Mouse (Mus musculus) embryonic facial prominence, embryonic 10.5 days (tissue): Measurements from ENCODE around the gene Tm6sf1. TPM values are rescaled to one million over a fixed set of nuclear protein-coding genes. Genes with fewer than 3 reads are reported as not detected.
A peak's percentile ranks its signal among the peaks of the same experiment; 100 is the strongest.
"Not testable (repeated sequence)": the region's sequence is repeated elsewhere in the genome, so short reads cannot be mapped to it uniquely, and the experiment has no call there.

Experiments used
- DNase-seq: peaks from one replicate; pipeline ENCODE4 v3.0.0-alpha.2; 2017; ENCODE audit warnings: low spot score
- H3K27ac ChIP-seq: fragments of 300-500 bp; sonication (generic); replicated peaks from 2 replicates; pipeline ENCODE4 v1.5.1; 2016; ENCODE audit warnings: mild to moderate bottlenecking
- H3K27me3 ChIP-seq: fragments of 300-500 bp; sonication (generic); replicated peaks from 2 replicates; pipeline ENCODE4 v1.6.1; 2016; ENCODE audit warnings: low read depth, mild to moderate bottlenecking; ENCODE audit not compliant: poor library complexity, severe bottlenecking
- H3K36me3 ChIP-seq: fragments of 300-500 bp; sonication (generic); replicated peaks from 2 replicates; pipeline ENCODE4 v1.6.1; 2016; ENCODE audit warnings: mild to moderate bottlenecking, moderate library complexity
- H3K4me1 ChIP-seq: fragments of 300-500 bp; sonication (generic); 2 replicates; pipeline ENCODE4 v1.6.1; 2016
- H3K4me3 ChIP-seq: fragments of 300-500 bp; sonication (generic); 2 replicates; pipeline ENCODE4 v1.5.1; 2016; ENCODE audit warnings: mild to moderate bottlenecking, moderate library complexity
- H3K9me3 ChIP-seq: fragments of 300-500 bp; sonication (generic); 2 replicates; pipeline ENCODE4 v1.6.1; 2016; ENCODE audit warnings: mild to moderate bottlenecking
- WGBS: fragments of 180-500 bp; shearing (Covaris S2); methylation state at CpG from one replicate; pipeline ENCODE4 v1.1.7; 2016; 5-methylcytosine and 5-hydroxymethylcytosine counted together
- polyA plus RNA-seq: library from polyadenylated mRNA; unstranded; fragments of >200 nt; fragmentation: Nextera tagmentation; extraction: Ambion mirVana; gene quantifications from 2 replicates; pipeline ENCODE4 v1.2.1, GENCODE M21; 2016

The Tm6sf1 gene
- polyA plus RNA-seq: 10.7 and 12.2 TPM in 2 replicates

DNA sequence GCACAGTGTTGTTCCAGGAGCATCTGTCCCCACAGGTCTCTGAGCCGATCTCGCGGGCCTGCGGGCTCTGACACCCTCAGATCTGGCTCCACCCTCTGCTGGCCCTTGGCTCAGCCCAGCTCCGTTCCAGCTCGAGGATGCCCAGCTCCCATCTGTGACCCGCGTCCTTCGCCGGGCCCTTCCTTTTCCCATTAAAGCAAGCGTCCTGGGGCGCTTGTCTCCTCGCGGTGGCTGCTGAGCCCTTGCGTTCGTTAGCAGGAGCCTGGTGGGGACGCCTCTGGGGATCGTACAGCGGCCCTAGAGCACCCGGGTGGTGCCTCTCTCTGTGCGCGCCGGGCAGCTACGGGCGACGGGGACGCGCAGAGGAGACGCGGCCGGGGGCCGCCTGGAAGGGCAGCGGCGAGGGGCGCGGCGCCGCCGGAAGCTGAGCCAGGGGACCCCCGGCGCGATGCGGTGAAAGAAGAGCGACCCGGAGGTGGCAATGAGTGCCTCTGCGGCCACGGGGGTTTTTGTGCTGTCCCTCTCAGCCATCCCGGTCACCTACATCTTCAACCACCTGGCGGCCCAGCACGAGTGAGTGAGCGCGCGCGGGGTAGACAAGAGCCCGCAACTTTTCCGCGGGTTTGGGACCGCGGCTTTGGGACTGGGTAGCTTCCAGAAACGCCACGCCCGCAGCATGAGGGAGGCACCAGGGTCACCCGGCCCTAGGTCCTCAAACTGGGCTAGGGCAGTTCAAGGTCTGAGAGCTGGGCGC is at the start of gene Tm6sf1:
Tm6sf1 (plus strand) TSS at position 34 of the 754 bp plus-strand sequence.
- Histone ChIP-seq H3K4me3 (peak within 1 kb of the TSS; percentile 80), H3K4me1 (peaks cover 43% of the 10 kb centered on the region), H3K27ac (peak within 1 kb of the TSS; percentile 80), H3K27me3 (peaks cover 70% of the 10 kb centered on the region), H3K36me3 (no peaks in the 10 kb centered on the region), H3K9me3 (no peaks in the 10 kb centered on the region)
- DNase-seq: peak; percentile 69
- WGBS: under 1% methylated on average over 64 of the region's 64 CpGs

DNA sequence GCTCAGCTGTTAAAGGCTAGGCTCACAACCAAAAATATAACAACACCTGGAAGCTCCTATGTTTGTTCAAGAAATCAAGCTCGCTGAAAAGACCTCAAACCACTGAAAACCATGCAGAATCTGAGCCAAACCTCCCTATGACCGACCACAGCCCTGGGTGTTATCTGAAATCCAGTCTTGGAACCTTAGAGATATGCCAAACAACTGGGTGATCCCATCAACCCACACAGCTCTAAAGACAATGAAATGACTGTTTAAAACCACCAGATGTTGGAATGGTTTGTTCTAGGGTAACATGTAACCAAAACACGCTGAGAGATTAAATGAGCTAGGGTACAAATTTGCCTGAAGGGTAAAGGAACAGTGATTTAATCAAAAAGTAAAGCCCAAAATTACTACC is 33.9 kb upstream of the Tm6sf1 start:
- Histone ChIP-seq H3K36me3 (no peaks in the 10 kb centered on the region), H3K9me3 (no peaks in the 10 kb centered on the region), H3K27me3 (no peaks in the 10 kb centered on the region), H3K27ac (no peak overlapping the region), H3K4me1 (peaks cover 48% of the 10 kb centered on the region), H3K4me3 (no peak overlapping the region)
- 50% methylated on average over 3 of the region's 3 CpGs for WGBS
- DNase-seq: no peak

DNA sequence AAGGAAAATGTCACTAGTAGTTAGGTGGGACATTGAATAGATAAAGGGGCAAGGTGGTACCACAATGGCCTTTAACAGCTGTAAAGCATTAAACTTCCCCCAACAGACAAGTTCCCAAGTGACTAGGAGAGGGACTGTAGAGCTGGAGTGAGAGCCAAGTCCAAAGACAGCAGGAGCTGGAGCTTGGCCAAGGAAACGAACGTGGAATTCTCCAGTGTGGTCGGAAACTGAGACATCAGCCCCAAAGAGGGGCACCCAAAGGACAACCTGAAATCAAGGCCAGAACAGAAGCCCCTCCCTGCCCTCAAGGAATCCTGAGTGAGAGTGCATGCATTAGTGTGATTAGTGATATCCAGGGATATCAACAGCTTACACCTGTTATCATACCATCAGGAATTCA is 33.4 kb upstream of the Tm6sf1 start:
- 62% methylated on average over 3 of the region's 3 CpGs for WGBS
- no peak overlapping the region for H3K27ac ChIP-seq
- peaks cover 51% of the 10 kb centered on the region for H3K4me1 ChIP-seq
- H3K36me3 ChIP-seq: no peaks in the 10 kb centered on the region
- no peak for DNase-seq
- H3K9me3 ChIP-seq: no peaks in the 10 kb centered on the region
- no peaks in the 10 kb centered on the region for H3K27me3 ChIP-seq
- H3K4me3 ChIP-seq: no peak overlapping the region

DNA sequence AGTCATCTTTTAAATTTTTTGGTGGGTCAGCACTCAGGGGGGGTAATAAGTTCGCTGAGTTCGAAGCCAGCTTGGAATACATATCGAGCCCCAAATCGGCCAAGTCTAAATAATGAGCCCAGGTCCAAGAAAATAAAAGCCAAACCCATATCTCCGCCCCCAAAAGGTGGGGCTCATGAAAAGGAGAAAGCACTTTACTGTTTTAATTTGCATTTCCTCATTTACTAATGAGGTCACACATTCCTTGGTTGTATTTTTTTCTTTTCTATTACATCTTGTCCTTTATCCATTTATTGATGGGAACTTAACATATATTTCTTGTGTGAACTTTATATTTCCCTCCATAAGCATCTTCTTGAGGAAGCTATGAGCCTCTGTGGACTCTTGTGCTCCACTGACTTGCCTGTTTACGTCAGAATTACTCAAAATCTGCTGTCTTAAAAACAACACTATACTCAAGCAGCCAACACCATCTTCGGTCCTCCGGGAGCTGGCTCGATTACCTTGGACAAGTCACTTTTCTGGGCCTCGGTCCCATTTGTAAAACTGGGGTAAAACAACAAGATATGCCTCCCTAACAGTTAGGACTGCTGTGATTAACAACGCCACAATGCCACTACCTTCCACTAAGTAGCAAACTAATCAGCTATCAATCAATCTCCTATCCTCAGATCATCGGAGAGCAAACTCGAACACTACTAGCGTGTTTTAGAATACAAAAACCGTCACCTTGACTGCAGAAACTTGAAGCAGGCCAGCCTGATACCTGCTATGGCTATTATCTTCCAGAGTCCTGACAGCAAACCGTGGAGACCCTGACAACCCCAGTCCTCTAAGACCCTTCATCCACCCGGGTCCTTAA is 30.8 kb upstream of the Tm6sf1 start:
- H3K27me3 ChIP-seq: no peaks in the 10 kb centered on the region
- peak overlapping the region; percentile 95 for H3K27ac ChIP-seq
- H3K36me3 ChIP-seq: no peaks in the 10 kb centered on the region
- H3K4me1 ChIP-seq: peaks cover 51% of the 10 kb centered on the region
- H3K4me3 ChIP-seq: peak overlapping the region; percentile 90
- 31% methylated on average over 17 of the region's 17 CpGs for WGBS
- DNase-seq: no peak
- H3K9me3 ChIP-seq: no peaks in the 10 kb centered on the region

DNA sequence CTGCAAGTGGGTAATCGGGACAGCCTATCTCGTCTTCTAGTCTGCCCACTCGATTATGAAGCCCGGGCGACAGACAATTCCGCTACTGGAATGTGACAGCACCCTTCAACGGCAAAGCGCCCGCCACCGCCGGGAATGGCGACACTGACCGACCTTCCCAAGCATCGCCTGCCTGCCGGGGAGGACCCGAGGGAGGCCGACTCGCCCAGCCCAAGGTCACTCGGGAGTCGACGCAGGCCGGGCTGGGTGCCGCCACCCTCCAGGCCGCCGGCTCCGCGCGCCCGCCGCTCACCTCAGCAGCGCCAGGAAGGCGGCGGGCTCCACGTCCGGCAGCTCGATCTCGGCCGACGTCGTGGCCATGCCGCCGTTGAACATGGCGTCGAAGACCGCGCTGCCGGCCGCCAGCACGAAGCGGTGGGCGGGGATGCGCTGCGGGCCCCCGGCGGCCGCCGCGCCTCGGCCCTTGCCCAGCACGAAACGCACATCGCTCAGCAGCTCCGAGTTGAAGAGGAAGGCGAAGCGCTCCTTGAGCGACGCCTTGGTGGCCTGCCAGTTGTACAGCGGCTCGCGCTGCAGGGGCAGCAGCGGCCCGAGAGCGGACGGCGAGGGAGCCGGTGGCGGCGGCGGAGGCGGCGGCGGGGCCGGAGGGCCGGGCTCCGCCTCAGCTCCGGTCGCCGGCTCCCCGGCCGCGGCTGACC is 30.0 kb upstream of the Tm6sf1 start:
- peaks cover 51% of the 10 kb centered on the region for H3K4me1 ChIP-seq
- H3K27ac ChIP-seq: peak overlapping the region; percentile 95
- under 1% methylated on average over 91 of the region's 91 CpGs for WGBS
- no peaks in the 10 kb centered on the region for H3K9me3 ChIP-seq
- peak overlapping the region; percentile 90 for H3K4me3 ChIP-seq
- H3K27me3 ChIP-seq: no peaks in the 10 kb centered on the region
- no peaks in the 10 kb centered on the region for H3K36me3 ChIP-seq
- DNase-seq: peak; percentile 64

DNA sequence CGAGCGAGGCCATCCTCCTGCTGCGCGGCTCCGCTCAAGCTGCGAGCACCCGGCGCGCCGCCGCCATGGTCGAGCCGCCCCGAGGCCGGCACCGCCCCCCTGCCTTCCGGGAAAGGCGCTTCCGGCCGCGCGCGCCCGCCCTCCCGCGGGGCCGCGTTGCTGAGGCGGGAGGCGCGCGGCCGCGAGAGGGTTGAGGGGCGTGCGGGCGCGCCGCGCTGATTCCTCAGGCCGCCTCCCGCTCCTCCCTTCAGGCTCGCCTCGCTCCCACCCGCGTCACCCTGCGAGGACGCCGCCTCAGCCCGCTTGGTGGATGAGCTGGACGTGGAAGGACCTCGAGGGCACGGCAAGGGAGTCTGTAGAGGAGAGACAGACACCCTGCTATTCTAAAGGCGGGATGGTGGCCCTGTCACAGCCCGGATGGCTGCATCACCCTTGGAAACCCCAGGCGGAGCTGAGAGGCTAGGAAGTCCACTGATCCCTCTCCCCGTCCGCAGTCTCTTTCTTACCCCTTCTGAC is 29.4 kb upstream of the Tm6sf1 start, which contains the start of gene Btbd1:
Btbd1 (minus strand) TSS at position 53 of the 516 bp plus-strand sequence.
- Histone ChIP-seq H3K27me3 (no peaks in the 10 kb centered on the region), H3K4me3 (peak within 1 kb of the TSS; percentile 90), H3K27ac (peak within 1 kb of the TSS; percentile 95), H3K9me3 (no peaks in the 10 kb centered on the region), H3K4me1 (peaks cover 46% of the 10 kb centered on the region), H3K36me3 (no peaks in the 10 kb centered on the region)
- under 1% methylated on average over 58 of the region's 58 CpGs for WGBS
- DNase-seq: peak; percentile 90

DNA sequence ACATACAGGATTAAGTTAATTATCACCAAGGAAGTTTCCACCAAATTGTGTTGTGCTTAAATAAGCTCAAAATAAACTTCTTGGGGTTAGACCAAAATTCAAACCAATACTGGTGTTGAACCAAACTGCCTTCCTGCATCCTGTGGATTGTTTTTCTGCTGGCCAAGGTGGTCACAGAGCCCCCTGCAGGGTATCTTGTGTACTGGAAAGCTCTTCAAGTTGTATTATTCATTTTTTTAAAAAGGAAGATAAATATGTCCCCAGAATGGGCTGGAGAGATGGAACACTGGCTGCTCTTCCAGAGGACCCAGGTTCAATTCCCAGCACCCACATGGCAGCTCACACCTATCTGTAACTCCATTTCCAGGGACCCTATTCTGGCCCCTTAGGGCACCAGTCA is 24.0 kb upstream of the Tm6sf1 start:
- no peak overlapping the region for H3K27ac ChIP-seq
- no peaks in the 10 kb centered on the region for H3K36me3 ChIP-seq
- no peaks in the 10 kb centered on the region for H3K27me3 ChIP-seq
- H3K9me3 ChIP-seq: no peaks in the 10 kb centered on the region
- no peak overlapping the region for H3K4me3 ChIP-seq
- DNase-seq: no peak
- H3K4me1 ChIP-seq: peaks cover 3% of the 10 kb centered on the region

DNA sequence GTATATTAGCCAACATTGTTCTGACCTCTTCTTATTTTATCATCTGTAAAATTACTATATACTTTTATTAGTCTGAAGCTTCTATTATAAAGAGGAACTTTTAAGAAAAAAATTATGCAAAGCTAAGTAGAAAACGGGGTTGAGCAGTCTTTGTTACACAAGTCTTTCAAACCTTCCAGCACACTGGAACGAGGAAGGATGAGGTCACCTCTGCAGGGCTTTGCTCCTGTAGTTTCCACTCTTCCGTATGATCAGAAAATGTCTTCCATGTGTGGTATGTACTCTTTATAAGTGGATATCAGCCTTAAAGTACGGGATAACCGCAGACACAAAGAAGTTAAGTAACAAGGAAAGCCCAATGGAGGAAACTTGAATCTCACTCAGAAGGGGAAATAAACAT is 23.4 kb upstream of the Tm6sf1 start:
- no peaks in the 10 kb centered on the region for H3K9me3 ChIP-seq
- WGBS: 83% methylated on average over 5 of the region's 5 CpGs

GRCm38 (mm10) chr7:81837771-81838170 is 21.0 kb upstream of the Tm6sf1 start:
- H3K36me3 ChIP-seq, H3K27ac ChIP-seq, H3K4me3 ChIP-seq, DNase-seq, H3K4me1 ChIP-seq, H3K9me3 ChIP-seq, H3K27me3 ChIP-seq: not testable (repeated sequence)
- WGBS: 85% methylated on average over 5 of the region's 5 CpGs

More for the DNA sequence above, 23.4 kb upstream of the Tm6sf1 start:
- no peak for DNase-seq
- H3K27me3 ChIP-seq: no peaks in the 10 kb centered on the region
- H3K4me3 ChIP-seq: no peak overlapping the region
- H3K4me1 ChIP-seq: no peaks in the 10 kb centered on the region
- no peaks in the 10 kb centered on the region for H3K36me3 ChIP-seq
- no peak overlapping the region for H3K27ac ChIP-seq

DNA sequence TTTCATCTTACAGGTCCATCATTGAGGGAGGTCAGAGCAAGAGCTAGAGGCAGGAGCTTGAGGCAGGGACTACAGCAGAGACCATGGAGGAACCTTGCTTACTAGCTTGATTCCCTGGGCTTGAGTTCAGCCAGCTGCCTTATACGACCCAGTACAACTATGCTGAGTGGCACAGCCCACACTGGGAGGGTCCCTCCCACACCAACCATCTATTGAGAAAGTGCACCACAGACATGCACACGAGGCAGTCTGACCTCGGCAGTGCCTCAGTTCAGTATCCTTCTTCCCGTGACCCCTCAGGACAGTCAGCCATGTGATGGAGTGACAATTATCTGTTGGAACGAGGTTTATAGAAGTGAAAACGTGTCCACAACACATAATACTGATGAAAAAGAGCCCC is 19.1 kb upstream of the Tm6sf1 start:
- DNase-seq: no peak
- peaks cover under 1% of the 10 kb centered on the region for H3K4me1 ChIP-seq
- no peaks in the 10 kb centered on the region for H3K36me3 ChIP-seq
- WGBS: 78% methylated on average over 6 of the region's 6 CpGs
- no peaks in the 10 kb centered on the region for H3K27me3 ChIP-seq
- no peaks in the 10 kb centered on the region for H3K9me3 ChIP-seq
- H3K27ac ChIP-seq: no peak overlapping the region
- H3K4me3 ChIP-seq: no peak overlapping the region

GRCm38 (mm10) chr7:81840661-81841181 is 18.1 kb upstream of the Tm6sf1 start:
- DNase-seq: no peak
- WGBS: 68% methylated on average over 7 of the region's 7 CpGs

DNA sequence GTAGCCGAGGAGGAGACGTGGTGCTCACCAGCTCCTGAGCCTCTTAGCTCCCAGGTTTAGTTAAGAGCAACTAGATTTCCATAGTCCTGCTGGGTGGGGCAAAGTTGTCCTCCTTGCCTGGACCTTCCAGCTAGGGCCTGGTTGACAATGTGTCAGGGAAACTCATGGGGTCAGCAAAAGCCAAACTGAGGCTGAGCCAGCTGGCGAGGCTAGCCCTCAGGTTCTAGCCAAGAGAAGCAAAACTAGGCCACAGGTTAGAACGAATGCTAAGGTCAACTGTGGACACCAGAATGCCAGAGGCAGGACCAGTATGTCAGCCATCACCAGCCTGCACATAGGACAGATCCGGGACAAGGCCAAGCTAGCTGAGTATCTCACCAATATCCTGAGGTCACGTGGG is 17.4 kb upstream of the Tm6sf1 start:
- Histone ChIP-seq H3K9me3 (no peaks in the 10 kb centered on the region), H3K4me1 (peaks cover 11% of the 10 kb centered on the region), H3K27ac (no peak overlapping the region), H3K36me3 (no peaks in the 10 kb centered on the region), H3K4me3 (no peak overlapping the region), H3K27me3 (no peaks in the 10 kb centered on the region)
- no peak for DNase-seq
- WGBS: 89% methylated on average over 6 of the region's 6 CpGs

More at GRCm38 (mm10) chr7:81840661-81841181, 18.1 kb upstream of the Tm6sf1 start:
- Histone ChIP-seq H3K9me3 (no peaks in the 10 kb centered on the region), H3K4me1 (peaks cover 10% of the 10 kb centered on the region), H3K36me3 (no peaks in the 10 kb centered on the region), H3K27me3 (no peaks in the 10 kb centered on the region), H3K4me3 (no peak overlapping the region), H3K27ac (no peak overlapping the region)
